Comparison of ENCODE assay signal across 13 mouse cellular contexts in genomic region chr7:142472936-142473335, GRCm38 (mm10). TPM values are rescaled to one million over a fixed set of nuclear protein-coding genes. Genes with fewer than 3 reads are reported as not detected.
DNase-seq lines count a peak whose midpoint lies in the region; ATAC-seq and TF ChIP-seq lines count a peak whose summit lies in the region.
"Had no signal": no experiment of that assay in that cellular context is flagged by ENCODE, and none has a peak within 500 bp of the region (broad histone marks: within the 10 kb centered on the region; RNA-seq: fewer than 3 reads in every experiment).

No protein-coding gene starts in this region.

- H3K4me2 ChIP-seq in forebrain, embryonic 16.5 days (ENCODE audit: low read length): no peak overlapping the region
- H3K4me2 ChIP-seq in lung, embryonic 16.5 days (ENCODE audit: low read depth, low read length): peak overlapping the region; percentile 48
- peak overlapping the region; percentile 26 for H3K4me2 ChIP-seq in heart, embryonic 14.5 days (ENCODE audit: low read length)
- peak overlapping the region; percentile 94 for H3K4me2 ChIP-seq in myocyte (ENCODE audit: low read depth)
- H3K4me2 ChIP-seq: midbrain, embryonic 15.5 days had no signal

- 92% methylated on average over 4 of the region's 4 CpGs for WGBS in forebrain, embryonic 10.5 days
- WGBS in forebrain, embryonic 16.5 days: 93% methylated on average over 4 of the region's 4 CpGs
- 85% methylated on average over 4 of the region's 4 CpGs for WGBS in lung, embryonic 16.5 days
- WGBS in lung, adult 2 months: 91% methylated on average over 4 of the region's 4 CpGs
- WGBS in heart, embryonic 14.5 days: 95% methylated on average over 4 of the region's 4 CpGs

- ATAC-seq in forebrain, embryonic 16.5 days: no peak
- no peak for ATAC-seq in lung, embryonic 16.5 days (ENCODE audit: low read depth)
- ATAC-seq in heart, embryonic 14.5 days (ENCODE audit: insufficient number of reproducible peaks, insufficient read depth, low FRiP score, low read depth): no peak
- ATAC-seq: hindbrain, postnatal 0 days; midbrain, embryonic 15.5 days; Patski had no signal

- no peak for TF ChIP-seq POLR2A in lung, adult 2 months (IDR thresholded peaks at IDR 0.05; ENCODE audit: borderline replicate concordance, extremely low read depth, low read depth, low read length)
- no peak for TF ChIP-seq POLR2A in myocyte (IDR thresholded peaks at IDR 0.05; ENCODE audit: insufficient read length, low read depth)

- no peak overlapping the region for H3K9ac ChIP-seq in forebrain, embryonic 16.5 days (replicated peaks; ENCODE audit: low read depth, low read length)
- H3K9ac ChIP-seq in lung, embryonic 16.5 days (ENCODE audit: low read length): 0 out of 2 replicates have a peak overlapping the region, but pooled peaks have one; percentile 67
- H3K9ac ChIP-seq in heart, embryonic 14.5 days (ENCODE audit: low read length): peak overlapping the region; percentile 71
- H3K9ac ChIP-seq: midbrain, embryonic 15.5 days had no signal

- H3K79me2 ChIP-seq in myocyte (ENCODE audit: control insufficient read depth, insufficient read depth): peaks cover 65% of the 10 kb centered on the region

- peak overlapping the region; percentile 87 for H3K27ac ChIP-seq in forebrain, embryonic 10.5 days
- no peak overlapping the region for H3K27ac ChIP-seq in forebrain, embryonic 16.5 days (ENCODE audit: low read length)
- H3K27ac ChIP-seq in lung, embryonic 16.5 days (ENCODE audit: low read length): peak overlapping the region; percentile 93
- peak overlapping the region; percentile 5 to 73; a peak in 2 of 4 replicates for H3K27ac ChIP-seq in heart, embryonic 14.5 days (replicated peaks in 1 of 2; ENCODE audit: control insufficient read depth in 1 of 2, insufficient read depth in 1 of 2, low read depth in 2 of 2, low read length in 2 of 2)
- H3K27ac ChIP-seq in left cerebral cortex, adult 2 months: no peak overlapping the region
- H3K27ac ChIP-seq: hindbrain, postnatal 0 days; midbrain, embryonic 15.5 days had no signal

- H3ac ChIP-seq in myocyte (ENCODE audit: control insufficient read depth, insufficient read length): peak overlapping the region; percentile 70

- peaks cover 39% of the 10 kb centered on the region for H3K4me1 ChIP-seq in forebrain, embryonic 10.5 days
- H3K4me1 ChIP-seq in forebrain, embryonic 16.5 days (replicated peaks; ENCODE audit: control insufficient read depth, insufficient read depth, low read length): peaks cover 12% of the 10 kb centered on the region
- peaks cover 31% of the 10 kb centered on the region for H3K4me1 ChIP-seq in lung, embryonic 16.5 days (replicated peaks; ENCODE audit: control insufficient read depth, insufficient read depth, low read length)
- 0 out of 2 replicates have a peak, but pooled peaks cover 4% of the 10 kb centered on the region for H3K4me1 ChIP-seq in lung, adult 2 months (ENCODE audit: control insufficient read depth, insufficient read depth, low read length)
- H3K4me1 ChIP-seq in heart, embryonic 14.5 days (ENCODE audit: control insufficient read depth in 2 of 2, insufficient read depth in 2 of 2, low read length in 2 of 2): peaks cover 43 to 53% of the 10 kb centered on the region in 2 experiments

- no peak for TF ChIP-seq CTCF in lung, adult 2 months (IDR thresholded peaks at IDR 0.05; ENCODE audit: insufficient read depth, low read length)
- TF ChIP-seq CTCF in left cerebral cortex, adult 2 months (IDR thresholded peaks at IDR 0.05): no peak

- no peak overlapping the region for H3K4me3 ChIP-seq in forebrain, embryonic 10.5 days
- H3K4me3 ChIP-seq in forebrain, embryonic 16.5 days (replicated peaks; ENCODE audit: low read length): no peak overlapping the region
- H3K4me3 ChIP-seq in lung, embryonic 16.5 days (ENCODE audit: low read length): peak overlapping the region; percentile 31
- no peak overlapping the region for H3K4me3 ChIP-seq in lung, adult 2 months (replicated peaks; ENCODE audit: extremely low read depth, low read depth, low read length)
- H3K4me3 ChIP-seq in heart, embryonic 14.5 days (ENCODE audit: control insufficient read depth in 1 of 2, insufficient read depth in 1 of 2, low read depth in 1 of 2, low read length in 2 of 2): peak overlapping the region; percentile 17 to 21; a peak in 3 of 4 replicates
- peak overlapping the region; percentile 86 for H3K4me3 ChIP-seq in myocyte
- H3K4me3 ChIP-seq in left cerebral cortex, adult 2 months: no peak overlapping the region
- H3K4me3 ChIP-seq: midbrain, embryonic 15.5 days had no signal

- no peak for DNase-seq in forebrain, embryonic 10.5 days (ENCODE audit: extremely low spot score, low spot score)
- no peak for DNase-seq in lung, adult 2 months
- no peak for DNase-seq in left cerebral cortex, adult 2 months (ENCODE audit: extremely low spot score in 1 of 2, low spot score in 2 of 2)
- DNase-seq in layer of hippocampus, adult 9-10 months (ENCODE audit: low spot score): no peak

- H3K36me3 ChIP-seq in forebrain, embryonic 10.5 days (replicated peaks): no peaks in the 10 kb centered on the region
- no peaks in the 10 kb centered on the region for H3K36me3 ChIP-seq in forebrain, embryonic 16.5 days (ENCODE audit: control insufficient read depth, insufficient read depth)
- no peaks in the 10 kb centered on the region for H3K36me3 ChIP-seq in lung, embryonic 16.5 days (ENCODE audit: control insufficient read depth, insufficient read depth, low read length)
- no peaks in the 10 kb centered on the region for H3K36me3 ChIP-seq in heart, embryonic 14.5 days (ENCODE audit: control insufficient read depth, insufficient read depth, low read length)
- H3K36me3 ChIP-seq in myocyte (ENCODE audit: control insufficient read depth, insufficient read depth): no peaks in the 10 kb centered on the region
- H3K36me3 ChIP-seq: midbrain, embryonic 15.5 days had no signal

- H3K9me3 ChIP-seq in forebrain, embryonic 10.5 days: no peaks in the 10 kb centered on the region
- H3K9me3 ChIP-seq in forebrain, embryonic 16.5 days (ENCODE audit: control insufficient read depth, low read length): no peaks in the 10 kb centered on the region
- H3K9me3 ChIP-seq in lung, embryonic 16.5 days (ENCODE audit: control insufficient read depth, low read length): no peaks in the 10 kb centered on the region
- no peaks in the 10 kb centered on the region for H3K9me3 ChIP-seq in heart, embryonic 14.5 days (ENCODE audit: control insufficient read depth, low read length)
- H3K9me3 ChIP-seq: midbrain, embryonic 15.5 days had no signal

- no peaks in the 10 kb centered on the region for H3K27me3 ChIP-seq in forebrain, embryonic 10.5 days (ENCODE audit: poor library complexity, severe bottlenecking)
- no peaks in the 10 kb centered on the region for H3K27me3 ChIP-seq in forebrain, embryonic 16.5 days (replicated peaks; ENCODE audit: control insufficient read depth, insufficient read depth, low read length)
- no peaks in the 10 kb centered on the region for H3K27me3 ChIP-seq in lung, embryonic 16.5 days (ENCODE audit: control insufficient read depth, insufficient read depth, low read depth, low read length)
- H3K27me3 ChIP-seq in heart, embryonic 14.5 days (ENCODE audit: control insufficient read depth, insufficient read depth, low read length): no peaks in the 10 kb centered on the region
- H3K27me3 ChIP-seq in myocyte (ENCODE audit: control insufficient read depth, insufficient read depth, insufficient read length): no peaks in the 10 kb centered on the region
- H3K27me3 ChIP-seq: midbrain, embryonic 15.5 days; Patski had no signal

- intact Hi-C loops in left cerebral cortex, adult 2 months (cut with DNase I): no loop called here

RNA-seq across cellular contexts. Expression of gene Lsp1, which starts 12.3 kb away (rescaled TPM):
- polyA plus RNA-seq in forebrain, embryonic 10.5 days (2016; fragmentation: Nextera tagmentation; extraction: Ambion mirVana): 10.7 and 12.0 TPM in 2 replicates
- polyA plus RNA-seq in forebrain, embryonic 16.5 days (2015; fragmentation: Nextera tagmentation; extraction: Ambion mirVana): 3.5 and 5.5 TPM in 2 replicates
- polyA plus RNA-seq in lung, embryonic 16.5 days (2015; fragmentation: Nextera tagmentation; extraction: Ambion mirVana): 110 and 118 TPM in 2 replicates
- polyA plus RNA-seq in lung, adult 2 months (2012; rRNA removed): 131 and 188 TPM in 2 replicates
- 48.6 and 49.3 TPM in 2 replicates for polyA plus RNA-seq in heart, embryonic 14.5 days (2014; fragmentation: Nextera tagmentation; extraction: Ambion mirVana)
- 298 TPM for polyA plus RNA-seq in myocyte (2012; fragmentation: generic; extraction: Trizol)
- total RNA-seq in left cerebral cortex, adult 2 months (2021): 1 to 10 TPM; 3.4 to 7.1 TPM

RNA-seq across cellular contexts. Expression of gene Tnnt3, which starts 25.7 kb away (rescaled TPM):
- 0.33 and 1.1 TPM in 2 replicates for polyA plus RNA-seq in forebrain, embryonic 10.5 days (2016; fragmentation: Nextera tagmentation; extraction: Ambion mirVana)
- polyA plus RNA-seq in forebrain, embryonic 16.5 days (2015; fragmentation: Nextera tagmentation; extraction: Ambion mirVana): 0.73 and 1.2 TPM in 2 replicates
- 17.9 and 50.7 TPM in 2 replicates for polyA plus RNA-seq in lung, embryonic 16.5 days (2015; fragmentation: Nextera tagmentation; extraction: Ambion mirVana)
- polyA plus RNA-seq in lung, adult 2 months (2012; rRNA removed): 4.1 and 64.7 TPM in 2 replicates
- 3.9 and 5.8 TPM in 2 replicates for polyA plus RNA-seq in heart, embryonic 14.5 days (2014; fragmentation: Nextera tagmentation; extraction: Ambion mirVana)
- polyA plus RNA-seq in myocyte (2012; fragmentation: generic; extraction: Trizol): 2,107 TPM
- total RNA-seq in left cerebral cortex, adult 2 months (2021): not detected

RNA-seq across cellular contexts. Expression of gene Tnni2, which starts 31.3 kb away (rescaled TPM):
- polyA plus RNA-seq in forebrain, embryonic 10.5 days (2016; fragmentation: Nextera tagmentation; extraction: Ambion mirVana): 0.46 and 1.4 TPM in 2 replicates
- polyA plus RNA-seq in forebrain, embryonic 16.5 days (2015; fragmentation: Nextera tagmentation; extraction: Ambion mirVana): 0.89 TPM in 1 of 2 replicates, not detected in the other
- polyA plus RNA-seq in lung, embryonic 16.5 days (2015; fragmentation: Nextera tagmentation; extraction: Ambion mirVana): 17.6 and 61.1 TPM in 2 replicates
- polyA plus RNA-seq in lung, adult 2 months (2012; rRNA removed): 3.1 and 223 TPM in 2 replicates
- polyA plus RNA-seq in heart, embryonic 14.5 days (2014; fragmentation: Nextera tagmentation; extraction: Ambion mirVana): 24.1 and 31.7 TPM in 2 replicates
- 3,238 TPM for polyA plus RNA-seq in myocyte (2012; fragmentation: generic; extraction: Trizol)
- total RNA-seq in left cerebral cortex, adult 2 months (2021): under 1 TPM in 1 of 2 experiments, not detected in 1; 0.50 TPM
- total RNA-seq: layer of hippocampus, postnatal 10 days had no signal

RNA-seq across cellular contexts. Expression of gene Syt8, which starts 38.3 kb away (rescaled TPM):
- polyA plus RNA-seq in forebrain, embryonic 10.5 days (2016; fragmentation: Nextera tagmentation; extraction: Ambion mirVana): 0.18 TPM in 1 of 2 replicates, not detected in the other
- not detected in 2 replicates for polyA plus RNA-seq in forebrain, embryonic 16.5 days (2015; fragmentation: Nextera tagmentation; extraction: Ambion mirVana)
- 0.48 and 1.2 TPM in 2 replicates for polyA plus RNA-seq in lung, embryonic 16.5 days (2015; fragmentation: Nextera tagmentation; extraction: Ambion mirVana)
- polyA plus RNA-seq in lung, adult 2 months (2012; rRNA removed): 0.19 and 8.6 TPM in 2 replicates
- not detected in 2 replicates for polyA plus RNA-seq in heart, embryonic 14.5 days (2014; fragmentation: Nextera tagmentation; extraction: Ambion mirVana)
- 14.5 TPM for polyA plus RNA-seq in myocyte (2012; fragmentation: generic; extraction: Trizol)
- not detected for total RNA-seq in left cerebral cortex, adult 2 months (2021)
- total RNA-seq: adrenal gland, postnatal 4 days; hindbrain, postnatal 0 days; layer of hippocampus, postnatal 10 days had no signal
- polyA plus RNA-seq: hindbrain, postnatal 0 days; midbrain, embryonic 15.5 days had no signal

RNA-seq across cellular contexts. Expression of gene Mrpl23, which starts 59.5 kb away (rescaled TPM):
- polyA plus RNA-seq in forebrain, embryonic 10.5 days (2016; fragmentation: Nextera tagmentation; extraction: Ambion mirVana): 15.8 and 16.1 TPM in 2 replicates
- 16.0 and 23.0 TPM in 2 replicates for polyA plus RNA-seq in forebrain, embryonic 16.5 days (2015; fragmentation: Nextera tagmentation; extraction: Ambion mirVana)
- polyA plus RNA-seq in lung, embryonic 16.5 days (2015; fragmentation: Nextera tagmentation; extraction: Ambion mirVana): 17.2 and 22.4 TPM in 2 replicates
- polyA plus RNA-seq in lung, adult 2 months (2012; rRNA removed): 8.0 and 10.3 TPM in 2 replicates
- polyA plus RNA-seq in heart, embryonic 14.5 days (2014; fragmentation: Nextera tagmentation; extraction: Ambion mirVana): 23.5 and 23.8 TPM in 2 replicates
- polyA plus RNA-seq in myocyte (2012; fragmentation: generic; extraction: Trizol): 73.3 TPM
- total RNA-seq in left cerebral cortex, adult 2 months (2021): 1 to 10 TPM; 4.7 to 6.7 TPM

Comparison
In these comparisons a context has a peak if more than half of its experiments do, and no peak if none do; other contexts are left out.
1. H3K27ac ChIP-seq: peak in forebrain, embryonic 10.5 days (single experiment), lung, embryonic 16.5 days (single experiment) and heart, embryonic 14.5 days (2 of 2); none in forebrain, embryonic 16.5 days (single experiment) and left cerebral cortex, adult 2 months (single experiment).
2. H3K4me3 ChIP-seq: peak in lung, embryonic 16.5 days (single experiment), heart, embryonic 14.5 days (2 of 2) and myocyte (single experiment); none in forebrain, embryonic 10.5 days (single experiment), forebrain, embryonic 16.5 days (single experiment), lung, adult 2 months (single experiment) and left cerebral cortex, adult 2 months (single experiment).
3. RNA of gene Tnnt3, which starts 25.7 kb away (polyA plus RNA-seq): 2,107 TPM in myocyte (single experiment); 4.1 to 64.7 TPM in lung, adult 2 months, 17.9 to 50.7 TPM in lung, embryonic 16.5 days, 3.9 to 5.8 TPM in heart, embryonic 14.5 days, 0.33 to 1.1 TPM in forebrain, embryonic 10.5 days and 0.73 to 1.2 TPM in forebrain, embryonic 16.5 days; every median in the first group is over 10 times any median in the second.
4. RNA of gene Tnni2, which starts 31.3 kb away (polyA plus RNA-seq): 3,238 TPM in myocyte (single experiment); 3.1 to 223 TPM in lung, adult 2 months, 24.1 to 31.7 TPM in heart, embryonic 14.5 days, 17.6 to 61.1 TPM in lung, embryonic 16.5 days, 0.46 to 1.4 TPM in forebrain, embryonic 10.5 days and 0.89 TPM in forebrain, embryonic 16.5 days; every median in the first group is over 10 times any median in the second.